Mouse (Mus musculus): ENCODE results near the gene Cyp27b1. TPM values are rescaled to one million over a fixed set of nuclear protein-coding genes. Genes with fewer than 3 reads are reported as not detected.
A peak's percentile ranks its signal among the peaks of the same experiment; 100 is the strongest.

The Cyp27b1 gene
- total RNA-seq, 2 experiments from 2014 or later: 1.0 to 1.1 TPM

GRCm38 (mm10) chr10:127037641-127038040 lies 10.4 kb upstream of the Cyp27b1 start:
- TF ChIP-seq CTCF (conservative IDR thresholded peaks at IDR 0.05): no peak
- H3K27ac ChIP-seq: no peak overlapping the region
- no peak for DNase-seq (ENCODE audit: low spot score in 2 of 2)
- no peak overlapping the region for H3K4me3 ChIP-seq

DNA sequence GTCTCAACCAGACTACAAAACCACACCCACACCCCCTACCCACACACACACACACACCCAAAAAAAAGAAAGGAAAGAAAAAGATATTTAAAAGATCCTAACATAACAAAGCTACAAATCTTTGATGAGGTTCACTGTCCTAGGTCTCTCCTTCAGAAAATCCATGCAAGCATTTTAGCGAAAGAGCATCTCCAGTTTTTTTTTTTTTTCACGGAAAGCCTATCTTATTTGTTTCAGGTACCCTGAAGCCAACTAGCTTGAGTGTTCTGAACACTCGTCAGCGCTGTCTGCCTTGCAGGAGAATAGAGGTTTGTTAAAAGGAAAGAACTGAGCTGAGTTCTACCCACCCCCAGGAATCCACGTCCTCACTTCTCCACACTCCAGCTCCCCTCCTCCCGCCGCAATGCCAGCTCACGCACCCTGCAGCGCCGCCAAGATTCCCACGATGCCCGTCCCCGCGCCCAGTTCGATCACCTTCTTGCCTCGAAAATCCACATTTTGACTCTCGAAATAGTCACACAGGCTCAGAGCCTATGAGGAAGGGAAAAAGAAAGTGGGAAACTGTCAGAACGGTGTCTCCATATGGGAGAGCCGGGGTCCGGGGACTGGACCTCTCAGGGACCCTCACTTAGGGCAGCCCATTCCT lies 7.4 kb upstream of the Cyp27b1 start:
- no peak for TF ChIP-seq CTCF (conservative IDR thresholded peaks at IDR 0.05)
- Histone ChIP-seq H3K4me3 (peak overlapping the region; percentile 99), H3K27ac (peak overlapping the region; percentile 77)
- no peak for DNase-seq (ENCODE audit: low spot score in 2 of 2)

- no peak for TF ChIP-seq CTCF (conservative IDR thresholded peaks at IDR 0.05)
These were observed 6.7 kb upstream of the Cyp27b1 start, which contains the start of the genes Mettl1 and Eef1akmt3 for GRCm38 (mm10) chr10:127041274-127041766. TSS of gene Mettl1 (plus strand) at chr10:127041414. TSS of gene Eef1akmt3 (minus strand) at chr10:127041513.

GRCm38 (mm10) chr10:127041774-127042338 lies 6.2 kb upstream of the Cyp27b1 start:
- peak; percentile 88 to 91 for DNase-seq (ENCODE audit: low spot score in 2 of 2)
- peak overlapping the region; percentile 99 for H3K4me3 ChIP-seq
- peak overlapping the region; percentile 77 for H3K27ac ChIP-seq
- TF ChIP-seq CTCF (conservative IDR thresholded peaks at IDR 0.05): peak; percentile 19; the same call in 1 of the 2 replicates

More at GRCm38 (mm10) chr10:127041274-127041766, 6.7 kb upstream of the Cyp27b1 start, which contains the start of the genes Mettl1 and Eef1akmt3:
- H3K4me3 ChIP-seq: peak within 1 kb of the TSS; percentile 99
- peak in 1 of 2 experiments; percentile 28 for DNase-seq (ENCODE audit: low spot score in 2 of 2)
- peak within 1 kb of the TSS; percentile 77 for H3K27ac ChIP-seq

DNA sequence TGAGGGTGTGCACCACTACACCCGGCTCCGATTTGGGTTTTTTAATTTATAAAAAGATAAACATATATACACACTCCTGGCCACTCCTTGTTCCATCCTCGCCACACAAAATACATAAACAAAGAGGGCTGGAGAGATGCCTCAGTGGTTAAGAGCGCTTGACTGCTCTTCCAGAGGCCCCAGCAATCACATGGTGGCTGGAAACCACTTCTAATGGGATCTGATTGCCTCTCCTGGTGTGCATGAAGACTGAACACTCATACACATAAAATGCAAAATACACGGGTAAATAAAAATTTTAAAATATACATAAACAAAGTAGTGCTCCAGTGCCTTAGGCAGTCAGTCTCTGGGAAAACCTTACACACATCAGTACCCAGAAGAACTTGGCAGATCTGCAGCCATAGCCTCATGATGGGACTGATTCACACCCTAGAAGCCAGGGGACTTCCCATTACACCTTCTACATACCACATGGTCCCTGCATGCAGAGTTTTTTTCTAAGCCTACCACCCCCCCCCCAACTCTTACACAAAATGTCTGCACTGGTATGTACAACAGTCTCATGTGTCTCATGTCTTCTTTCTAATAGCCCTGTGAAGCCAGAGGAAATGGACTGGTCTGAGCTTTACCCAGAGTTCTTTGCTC lies 5.5 kb upstream of the Cyp27b1 start:
- TF ChIP-seq CTCF (conservative IDR thresholded peaks at IDR 0.05): no peak
- Histone ChIP-seq H3K27ac (peak overlapping the region; percentile 77), H3K4me3 (peak overlapping the region; percentile 99)
- no peak for DNase-seq (ENCODE audit: low spot score in 2 of 2)

GRCm38 (mm10) chr10:127043187-127043586 lies 4.9 kb upstream of the Cyp27b1 start:
- Histone ChIP-seq H3K27ac (no peak overlapping the region), H3K4me3 (no peak overlapping the region)
- no peak for DNase-seq (ENCODE audit: low spot score in 2 of 2)
- no peak for TF ChIP-seq CTCF (conservative IDR thresholded peaks at IDR 0.05)

DNA sequence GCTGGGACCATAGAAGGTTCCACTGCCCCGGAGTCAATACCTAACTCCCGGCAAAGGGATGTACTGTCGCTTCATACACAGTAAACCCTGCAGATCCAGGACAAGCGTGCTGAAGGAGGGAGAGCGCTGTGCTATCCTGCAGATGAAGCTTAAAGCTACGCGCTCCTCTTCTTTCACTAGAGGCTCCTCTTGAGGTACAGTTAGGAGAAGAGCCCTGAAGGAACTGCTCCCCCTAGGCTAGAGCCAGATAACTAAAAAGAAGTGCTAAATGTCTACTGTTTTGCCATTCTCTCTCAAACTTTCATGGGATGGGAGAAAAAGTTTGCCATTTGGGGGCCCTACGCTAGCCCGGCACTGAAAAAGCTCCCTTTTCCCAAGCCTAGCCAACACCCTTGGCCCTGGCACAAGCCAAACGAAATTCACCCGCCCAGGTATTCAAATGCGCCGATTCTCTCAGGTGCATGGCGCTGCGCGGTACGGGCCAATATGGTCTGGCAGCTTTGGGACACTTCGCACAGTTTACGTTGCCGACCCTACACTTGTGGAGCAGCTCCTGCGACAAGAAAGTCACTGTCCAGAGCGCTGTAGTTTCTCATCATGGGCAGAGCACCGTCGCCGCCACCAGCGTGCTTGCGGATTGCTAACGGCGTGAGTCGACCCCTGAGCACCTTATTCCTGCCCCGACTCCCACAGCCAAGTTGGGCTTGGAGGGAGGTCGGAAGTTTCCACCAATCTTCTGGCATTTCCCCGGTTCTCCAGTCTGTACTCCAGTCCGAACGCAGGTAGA lies 751 bp downstream of the Cyp27b1 start:
- no peak for DNase-seq (ENCODE audit: low spot score in 2 of 2)
- H3K4me3 ChIP-seq: no peak overlapping the region
- peak; percentile 52 for TF ChIP-seq CTCF (conservative IDR thresholded peaks at IDR 0.05)
- no peak overlapping the region for H3K27ac ChIP-seq

DNA sequence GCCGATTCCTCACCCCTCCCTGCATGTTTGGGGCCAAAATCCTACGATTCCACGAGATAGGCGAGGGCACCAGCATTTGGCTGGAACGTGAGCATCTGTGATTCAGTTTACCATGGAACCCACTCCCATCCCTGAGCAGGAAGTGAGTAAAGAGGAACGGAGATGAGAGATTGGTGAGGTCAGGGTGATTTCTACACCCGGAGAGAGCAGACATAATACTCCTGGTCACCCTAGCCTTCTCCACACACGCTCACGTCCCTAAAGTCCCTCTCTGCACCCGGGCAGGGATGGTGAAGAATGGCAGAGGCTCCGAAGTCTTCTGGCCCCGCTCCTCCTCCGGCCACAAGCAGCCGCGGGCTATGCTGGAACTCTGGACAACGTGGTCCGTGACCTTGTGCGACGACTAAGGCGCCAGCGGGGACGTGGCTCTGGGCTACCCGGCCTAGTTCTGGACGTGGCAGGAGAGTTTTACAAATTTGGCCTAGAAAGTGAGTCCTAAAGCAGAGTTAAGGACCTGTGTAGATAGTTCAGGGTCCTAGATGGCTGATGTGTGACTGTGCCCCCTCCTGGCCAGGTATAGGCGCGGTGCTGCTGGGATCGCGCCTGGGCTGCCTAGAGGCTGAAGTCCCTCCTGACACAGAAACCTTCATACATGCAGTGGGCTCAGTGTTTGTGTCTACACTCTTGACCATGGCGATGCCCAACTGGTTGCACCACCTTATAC lies 1.5 kb downstream of the Cyp27b1 start:
- Histone ChIP-seq H3K4me3 (no peak overlapping the region), H3K27ac (no peak overlapping the region)
- DNase-seq (ENCODE audit: low spot score in 2 of 2): no peak
- peak; percentile 35 for TF ChIP-seq CTCF (conservative IDR thresholded peaks at IDR 0.05)

- no peak overlapping the region for H3K4me3 ChIP-seq
- H3K27ac ChIP-seq: no peak overlapping the region
- DNase-seq (ENCODE audit: low spot score in 2 of 2): no peak
- no peak for TF ChIP-seq CTCF (conservative IDR thresholded peaks at IDR 0.05)
These were observed 2.0 kb downstream of the Cyp27b1 start for GRCm38 (mm10) chr10:127050119-127050474.

DNA sequence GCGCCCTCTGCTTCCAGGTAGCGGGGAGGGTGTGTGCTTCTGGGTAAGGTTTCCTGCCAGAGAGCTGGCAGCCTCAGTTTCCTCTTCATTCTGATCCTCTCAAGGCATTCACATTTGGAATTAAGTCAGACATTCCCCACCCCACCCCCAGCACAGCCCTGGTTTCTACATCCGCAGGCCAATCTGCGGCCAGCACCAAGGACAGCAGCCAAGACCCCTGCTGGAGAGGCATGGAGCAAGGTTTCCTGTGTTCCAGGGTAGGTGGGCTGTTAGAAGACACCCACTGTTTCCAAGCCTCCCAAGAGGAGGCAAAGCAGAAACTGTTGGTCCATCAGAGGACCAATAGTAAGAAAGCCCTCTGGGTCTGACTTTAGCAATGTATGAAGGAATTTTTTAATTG lies 6.6 kb downstream of the Cyp27b1 start:
- Histone ChIP-seq H3K27ac (no peak overlapping the region), H3K4me3 (no peak overlapping the region)
- DNase-seq (ENCODE audit: low spot score in 2 of 2): no peak
- TF ChIP-seq CTCF (conservative IDR thresholded peaks at IDR 0.05): no peak

DNA sequence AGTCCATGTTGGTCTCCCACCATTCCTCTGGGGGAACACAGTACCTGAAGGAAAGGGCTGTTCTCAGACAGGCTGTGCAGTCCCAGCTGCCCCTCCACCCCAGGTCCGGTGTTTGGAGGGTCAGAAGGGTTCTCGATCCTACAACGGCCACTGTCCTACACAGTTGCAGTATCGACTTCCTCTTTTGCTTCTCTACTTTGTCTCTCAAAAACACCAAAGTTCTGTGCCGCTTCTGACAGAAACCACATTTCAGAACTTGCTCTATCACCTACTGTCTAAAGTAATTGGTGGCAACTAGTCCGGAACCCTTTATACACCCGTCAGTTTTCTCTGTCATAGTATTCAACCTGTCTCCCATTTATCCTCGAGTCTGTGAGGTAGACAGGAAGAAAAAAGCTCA lies 7.4 kb downstream of the Cyp27b1 start:
- Histone ChIP-seq H3K27ac (no peak overlapping the region), H3K4me3 (no peak overlapping the region)
- no peak for DNase-seq (ENCODE audit: low spot score in 2 of 2)
- TF ChIP-seq CTCF (conservative IDR thresholded peaks at IDR 0.05): no peak

GRCm38 (mm10) chr10:127056490-127056889 lies 8.4 kb downstream of the Cyp27b1 start:
- no peak for TF ChIP-seq CTCF (conservative IDR thresholded peaks at IDR 0.05)
- Histone ChIP-seq H3K4me3 (no peak overlapping the region), H3K27ac (no peak overlapping the region)
- no peak for DNase-seq (ENCODE audit: low spot score in 2 of 2)
